Mouse (Mus musculus) midbrain, embryonic 12.5 days (tissue): ENCODE data around the gene Vmn1r196. TPM values are rescaled to one million over a fixed set of nuclear protein-coding genes. Genes with fewer than 3 reads are reported as not detected.
"Not testable (repeated sequence)": the region's sequence is repeated elsewhere in the genome, so short reads cannot be mapped to it uniquely, and the experiment has no call there.

Experiments used
- ATAC-seq: fragments of 200-750 bp; cut with Nextera tagmentation; 2 replicates; pipeline ENCODE4 v1.8.0; 2017; ENCODE audit warnings: low read depth, moderate TSS enrichment, moderate library complexity; ENCODE audit not compliant: low FRiP score
- H3K27ac ChIP-seq: fragments of 300-500 bp; sonication (generic); replicated peaks from 2 replicates; pipeline ENCODE4 v1.5.1; 2016; ENCODE audit warnings: mild to moderate bottlenecking
- H3K27me3 ChIP-seq: fragments of 300-500 bp; sonication (generic); 2 replicates; pipeline ENCODE4 v1.6.1; 2016; ENCODE audit warnings: mild to moderate bottlenecking
- H3K36me3 ChIP-seq: fragments of 300-500 bp; sonication (generic); 2 replicates; pipeline ENCODE4 v1.6.1; 2016
- H3K4me1 ChIP-seq: fragments of 300-500 bp; sonication (generic); 2 replicates; pipeline ENCODE4 v1.6.1; 2016
- H3K4me2 ChIP-seq: fragments of 300-500 bp; sonication (generic); replicated peaks from 2 replicates; pipeline ENCODE4 v1.6.1; 2016; ENCODE audit warnings: mild to moderate bottlenecking, moderate library complexity
- H3K4me3 ChIP-seq: fragments of 300-500 bp; sonication (generic); 2 replicates; pipeline ENCODE4 v1.5.1; 2016; ENCODE audit warnings: mild to moderate bottlenecking
- H3K9ac ChIP-seq: fragments of 300-500 bp; sonication (generic); replicated peaks from 2 replicates; pipeline ENCODE4 v1.6.1; 2016; ENCODE audit warnings: mild to moderate bottlenecking, moderate library complexity
- H3K9me3 ChIP-seq: fragments of 300-500 bp; sonication (generic); 2 replicates; pipeline ENCODE4 v1.6.1; 2016; ENCODE audit warnings: mild to moderate bottlenecking
- WGBS: fragments of 180-500 bp; shearing (Covaris S2); methylation state at CpG from one replicate; pipeline ENCODE4 v1.1.7; 2016; 5-methylcytosine and 5-hydroxymethylcytosine counted together
- polyA plus RNA-seq: library from polyadenylated mRNA; unstranded; fragments of >200 nt; fragmentation: Nextera tagmentation; extraction: Ambion mirVana; gene quantifications from 2 replicates; pipeline ENCODE4 v1.2.1, GENCODE M21; 2016

Gene Vmn1r196
- not detected in 2 replicates for polyA plus RNA-seq

DNA sequence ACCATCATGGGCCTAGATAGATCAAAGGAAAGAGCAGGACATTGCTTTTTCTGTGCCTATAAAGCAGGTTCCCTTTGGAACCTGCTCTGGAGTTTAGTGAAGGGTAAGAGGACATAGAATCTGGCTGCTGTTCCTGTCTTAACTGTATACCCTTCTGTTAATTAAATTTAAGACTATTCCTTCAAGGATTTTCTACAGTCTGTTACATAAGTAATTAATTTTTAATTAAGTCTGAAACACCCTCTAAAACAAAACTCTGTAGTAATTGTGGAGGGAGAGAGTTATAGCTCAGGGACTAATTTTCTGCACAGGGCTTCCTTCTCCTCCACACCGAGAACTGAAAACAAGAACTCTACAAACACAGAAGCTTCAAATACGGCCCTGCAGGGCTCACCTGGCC, at the start of gene Vmn1r196:
Gene Vmn1r196 (plus strand): TSS at position 301 of the 400 bp plus-strand sequence.
- no peaks in the 10 kb centered on the region for H3K27me3 ChIP-seq
- H3K4me1 ChIP-seq: no peaks in the 10 kb centered on the region
- H3K9me3 ChIP-seq: no peaks in the 10 kb centered on the region
- no peak within 1 kb of the TSS for H3K4me3 ChIP-seq
- 80% methylated on average over 2 of the region's 2 CpGs for WGBS
- H3K4me2 ChIP-seq: no peak within 1 kb of the TSS
- no peak for ATAC-seq
- H3K27ac ChIP-seq: no peak within 1 kb of the TSS
- no peaks in the 10 kb centered on the region for H3K36me3 ChIP-seq
- no peak within 1 kb of the TSS for H3K9ac ChIP-seq

- Histone ChIP-seq H3K4me2 (no peak within 1 kb of the TSS), H3K4me3 (no peak within 1 kb of the TSS), H3K9me3 (no peaks in the 10 kb centered on the region), H3K27me3 (no peaks in the 10 kb centered on the region), H3K27ac (no peak within 1 kb of the TSS), H3K36me3 (no peaks in the 10 kb centered on the region), H3K4me1 (no peaks in the 10 kb centered on the region), H3K9ac (no peak within 1 kb of the TSS)
- 73% methylated on average over 1 of the region's 1 CpGs for WGBS
- no peak for ATAC-seq
Measured at GRCm38 (mm10) chr13:22243915-22244314, 45.8 kb upstream of the Vmn1r196 start, which contains the start of gene Vmn1r194. Gene Vmn1r194, plus strand, starts transcription at chr13:22244215.

DNA sequence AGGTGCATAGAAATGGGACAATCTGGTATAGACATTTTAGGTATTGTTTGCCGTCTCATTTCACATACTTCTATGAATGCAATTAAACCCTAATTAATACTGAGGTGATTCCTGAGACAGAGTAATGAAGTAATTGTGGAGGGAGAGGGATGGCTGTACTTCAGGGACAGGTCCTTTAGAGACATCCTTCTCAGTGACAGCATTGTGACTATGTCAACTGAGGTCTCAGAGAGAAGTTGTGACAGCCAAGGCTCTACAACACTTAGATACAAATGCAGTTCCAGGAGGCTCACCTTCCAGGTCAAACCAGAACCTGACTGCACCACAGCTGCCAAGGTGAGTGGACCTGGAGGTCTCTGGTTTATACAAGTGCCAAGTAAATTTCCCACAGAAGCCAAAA, 19.5 kb upstream of the Vmn1r196 start, which contains the start of gene Vmn1r195:
Gene Vmn1r195 (plus strand): TSS at position 301 of the 400 bp plus-strand sequence.
- not testable (repeated sequence) for H3K27ac ChIP-seq, H3K4me2 ChIP-seq, H3K9me3 ChIP-seq, H3K36me3 ChIP-seq, H3K9ac ChIP-seq, ATAC-seq, H3K4me1 ChIP-seq, H3K4me3 ChIP-seq, H3K27me3 ChIP-seq
- WGBS: 92% methylated on average over 1 of the region's 1 CpGs

- no peaks in the 10 kb centered on the region for H3K9me3 ChIP-seq
- no peak overlapping the region for H3K4me3 ChIP-seq
- no peak overlapping the region for H3K9ac ChIP-seq
- no peaks in the 10 kb centered on the region for H3K27me3 ChIP-seq
- H3K27ac ChIP-seq: no peak overlapping the region
- H3K36me3 ChIP-seq: no peaks in the 10 kb centered on the region
- peak; percentile 54 for ATAC-seq
- no peak overlapping the region for H3K4me2 ChIP-seq
- H3K4me1 ChIP-seq: no peaks in the 10 kb centered on the region
- 29% methylated on average over 2 of the region's 2 CpGs for WGBS
Measured at GRCm38 (mm10) chr13:22271721-22272120, 18.0 kb upstream of the Vmn1r196 start.

- H3K9ac ChIP-seq: no peak overlapping the region
- no peak overlapping the region for H3K4me2 ChIP-seq
- H3K36me3 ChIP-seq: no peaks in the 10 kb centered on the region
- H3K4me3 ChIP-seq: no peak overlapping the region
- no peak for ATAC-seq
- H3K27me3 ChIP-seq: no peaks in the 10 kb centered on the region
- no peaks in the 10 kb centered on the region for H3K9me3 ChIP-seq
- no peak overlapping the region for H3K27ac ChIP-seq
- H3K4me1 ChIP-seq: no peaks in the 10 kb centered on the region
- 81% methylated on average over 2 of the region's 2 CpGs for WGBS
Measured at GRCm38 (mm10) chr13:22284578-22284977, 5.1 kb upstream of the Vmn1r196 start.

DNA sequence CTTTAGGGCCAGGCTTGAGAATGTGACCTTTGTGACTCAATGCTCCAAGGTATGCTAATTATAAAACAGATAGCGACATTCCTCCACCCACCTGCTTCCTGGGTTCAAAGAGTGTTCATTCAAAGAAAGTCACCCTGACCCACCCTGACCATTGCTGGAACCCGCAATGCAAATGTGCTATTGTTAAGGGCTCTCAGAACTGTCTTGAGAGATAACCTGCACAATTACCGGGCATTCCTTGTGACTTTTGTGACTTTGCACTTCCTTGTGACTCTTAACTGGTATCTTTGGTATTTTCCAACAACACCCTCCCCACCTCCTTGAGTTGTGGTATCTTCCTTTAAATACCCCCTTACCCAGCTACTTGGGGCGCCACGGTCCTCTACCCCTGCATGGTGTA, 18.4 kb downstream of the Vmn1r196 start:
- not testable (repeated sequence) for H3K36me3 ChIP-seq, H3K27me3 ChIP-seq, H3K4me2 ChIP-seq, H3K4me3 ChIP-seq, H3K9ac ChIP-seq, H3K9me3 ChIP-seq, H3K4me1 ChIP-seq, H3K27ac ChIP-seq, ATAC-seq
- whole genome bisulfite sequencing: 88% methylated on average over 5 of the region's 5 CpGs

DNA sequence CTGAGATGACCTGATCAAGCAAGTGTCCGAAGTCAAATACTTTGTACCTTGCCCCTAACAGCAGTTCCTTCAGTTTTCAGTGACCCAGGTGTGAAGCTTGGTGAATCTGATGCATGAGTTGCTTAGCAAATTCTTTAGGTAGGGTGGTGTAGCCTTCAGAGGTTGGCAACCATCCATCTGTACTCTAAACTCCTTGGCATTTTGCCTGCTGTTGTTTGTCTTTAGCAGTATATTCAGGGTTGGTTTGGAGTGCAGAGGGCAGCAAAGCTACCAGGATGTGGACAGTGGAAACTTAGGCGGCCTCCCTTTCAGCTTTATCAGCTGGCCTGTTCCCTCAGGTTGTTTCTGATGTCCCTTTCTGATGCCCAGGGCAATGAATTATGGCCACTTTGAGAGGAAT, 25.6 kb downstream of the Vmn1r196 start:
- 87% methylated on average over 2 of the region's 2 CpGs for WGBS
- Histone ChIP-seq H3K9ac (no peak overlapping the region), H3K36me3 (no peaks in the 10 kb centered on the region), H3K9me3 (no peaks in the 10 kb centered on the region), H3K4me2 (no peak overlapping the region), H3K27ac (no peak overlapping the region), H3K4me3 (no peak overlapping the region), H3K4me1 (no peaks in the 10 kb centered on the region), H3K27me3 (no peaks in the 10 kb centered on the region)
- ATAC-seq: no peak

GRCm38 (mm10) chr13:22317366-22317765, 27.6 kb downstream of the Vmn1r196 start:
- no peak overlapping the region for H3K4me2 ChIP-seq
- H3K4me3 ChIP-seq: no peak overlapping the region
- no peaks in the 10 kb centered on the region for H3K4me1 ChIP-seq
- H3K9me3 ChIP-seq: no peaks in the 10 kb centered on the region
- no peak for ATAC-seq
- H3K27ac ChIP-seq: no peak overlapping the region
- 86% methylated on average over 2 of the region's 2 CpGs for WGBS
- no peak overlapping the region for H3K9ac ChIP-seq
- no peaks in the 10 kb centered on the region for H3K36me3 ChIP-seq
- no peaks in the 10 kb centered on the region for H3K27me3 ChIP-seq

DNA sequence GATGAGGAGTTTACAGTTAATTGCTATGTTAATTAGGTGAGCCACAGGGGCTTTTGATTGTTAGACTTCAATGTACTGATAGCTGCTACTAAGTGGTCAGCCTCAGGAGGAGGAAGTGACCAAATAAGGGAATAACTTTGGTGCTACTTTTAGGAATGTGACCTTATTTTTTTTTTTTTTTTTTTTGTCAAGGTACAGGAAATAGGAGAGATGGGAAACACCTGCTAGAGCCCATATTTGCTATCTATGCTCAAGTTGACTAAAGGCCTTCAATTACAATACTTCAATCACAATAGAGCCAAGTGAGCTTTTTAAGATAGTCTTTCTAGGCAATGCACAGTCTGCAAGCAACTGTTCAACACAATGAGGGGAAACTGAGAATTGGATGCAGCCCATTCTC, 30.4 kb downstream of the Vmn1r196 start:
- H3K4me2 ChIP-seq: no peak overlapping the region
- H3K27me3 ChIP-seq: no peaks in the 10 kb centered on the region
- no peak overlapping the region for H3K27ac ChIP-seq
- ATAC-seq: no peak
- H3K9me3 ChIP-seq: no peaks in the 10 kb centered on the region
- H3K4me3 ChIP-seq: no peak overlapping the region
- no peak overlapping the region for H3K9ac ChIP-seq
- H3K36me3 ChIP-seq: no peaks in the 10 kb centered on the region
- H3K4me1 ChIP-seq: no peaks in the 10 kb centered on the region

DNA sequence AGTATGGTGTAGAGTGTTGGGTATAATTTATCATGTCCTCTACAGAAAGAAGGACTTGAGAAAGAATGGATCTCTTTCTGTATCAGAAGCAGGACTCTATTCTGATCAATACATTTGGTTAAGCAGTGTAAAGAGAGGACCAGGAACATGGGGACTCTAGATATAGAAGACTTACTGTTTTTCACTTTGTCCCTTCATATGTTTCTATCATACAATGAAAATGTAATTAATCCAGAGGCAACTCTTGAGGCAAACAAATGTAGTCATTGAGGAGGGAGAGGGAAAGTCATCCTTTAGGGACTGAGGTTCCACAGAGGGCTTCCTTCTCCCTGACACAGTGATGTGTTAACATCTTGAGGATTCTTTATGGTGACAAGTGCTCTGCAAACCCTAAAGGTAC, 34.6 kb downstream of the Vmn1r196 start, which contains the start of gene Vmn1r197:
Gene Vmn1r197 (plus strand): TSS at position 301 of the 400 bp plus-strand sequence.
- Histone ChIP-seq H3K27ac (no peak within 1 kb of the TSS), H3K4me3 (no peak within 1 kb of the TSS), H3K9me3 (no peaks in the 10 kb centered on the region), H3K27me3 (no peaks in the 10 kb centered on the region), H3K36me3 (no peaks in the 10 kb centered on the region), H3K9ac (no peak within 1 kb of the TSS), H3K4me2 (no peak within 1 kb of the TSS), H3K4me1 (no peaks in the 10 kb centered on the region)
- ATAC-seq: no peak

- no peak overlapping the region for H3K9ac ChIP-seq
- no peaks in the 10 kb centered on the region for H3K9me3 ChIP-seq
- ATAC-seq: no peak
- no peaks in the 10 kb centered on the region for H3K36me3 ChIP-seq
- no peak overlapping the region for H3K4me3 ChIP-seq
- no peaks in the 10 kb centered on the region for H3K27me3 ChIP-seq
- no peaks in the 10 kb centered on the region for H3K4me1 ChIP-seq
- no peak overlapping the region for H3K4me2 ChIP-seq
- H3K27ac ChIP-seq: no peak overlapping the region
- 80% methylated on average over 2 of the region's 2 CpGs for WGBS
Measured at GRCm38 (mm10) chr13:22333269-22333668, 43.5 kb downstream of the Vmn1r196 start.

DNA sequence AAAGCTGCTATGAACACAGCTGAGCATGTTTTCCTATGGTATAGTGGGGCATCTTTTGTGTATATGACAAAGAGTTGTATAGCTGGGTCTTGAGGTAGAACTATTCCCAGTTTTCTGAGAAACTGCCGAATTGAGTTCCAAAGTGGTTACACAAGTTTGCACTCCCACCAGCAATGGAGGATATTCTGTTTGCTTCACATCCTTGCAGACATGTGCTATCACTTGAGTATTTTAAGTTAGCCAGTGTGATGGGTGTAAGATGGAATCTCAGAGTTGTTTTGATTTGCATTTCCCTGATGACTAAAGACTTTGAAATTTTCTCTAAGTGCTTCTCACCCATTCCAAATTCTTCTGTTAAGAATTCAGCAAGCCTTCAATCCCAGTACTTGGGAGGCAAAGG, 45.8 kb downstream of the Vmn1r196 start:
- Histone ChIP-seq H3K4me1 (no peaks in the 10 kb centered on the region), H3K27me3 (no peaks in the 10 kb centered on the region), H3K36me3 (no peaks in the 10 kb centered on the region), H3K9ac (no peak overlapping the region), H3K4me3 (no peak overlapping the region), H3K9me3 (no peaks in the 10 kb centered on the region), H3K27ac (no peak overlapping the region), H3K4me2 (no peak overlapping the region)
- WGBS: 89% methylated on average over 1 of the region's 1 CpGs
- no peak for ATAC-seq
